Mouse (Mus musculus) E14TG2a.4 (cell line): Measurements from ENCODE around the gene Gm38655.
"Not testable (repeated sequence)": the region's sequence is repeated elsewhere in the genome, so short reads cannot be mapped to it uniquely, and the experiment has no call there.

ENCODE experiments used
- H3K27me3 ChIP-seq: 2 replicates; pipeline ENCODE4 v1.6.1; 2014; ENCODE audit warnings: low read length, control low read depth; ENCODE audit not compliant: insufficient read depth
- H3K36me3 ChIP-seq: 2 replicates; pipeline ENCODE4 v1.6.1; 2014; ENCODE audit warnings: low read length, control low read depth; ENCODE audit not compliant: insufficient read depth
- H3K4me1 ChIP-seq: replicated peaks from 2 replicates; pipeline ENCODE4 v1.6.1; 2014; ENCODE audit warnings: low read depth, low read length, control low read depth
- H3K4me3 ChIP-seq: replicated peaks from 2 replicates; pipeline ENCODE4 v1.5.1; 2014; ENCODE audit warnings: mild to moderate bottlenecking, low read length
- H3K9me3 ChIP-seq: 2 replicates; pipeline ENCODE4 v1.6.1; 2014; ENCODE audit warnings: low read length, control low read depth
- CTCF ChIP-seq: conservative IDR thresholded peaks from 2 replicates; pipeline ENCODE4 v1.5.1; 2014; ENCODE audit warnings: low read length
- NANOG ChIP-seq: IDR thresholded peaks from 2 replicates; pipeline ENCODE4 v1.6.1; 2014; ENCODE audit warnings: borderline replicate concordance, low read length, mixed read lengths
- POU5F1 ChIP-seq: IDR thresholded peaks from 2 replicates; pipeline ENCODE4 v1.6.1; 2014; ENCODE audit warnings: low read length, borderline replicate concordance

The Gm38655 gene

DNA sequence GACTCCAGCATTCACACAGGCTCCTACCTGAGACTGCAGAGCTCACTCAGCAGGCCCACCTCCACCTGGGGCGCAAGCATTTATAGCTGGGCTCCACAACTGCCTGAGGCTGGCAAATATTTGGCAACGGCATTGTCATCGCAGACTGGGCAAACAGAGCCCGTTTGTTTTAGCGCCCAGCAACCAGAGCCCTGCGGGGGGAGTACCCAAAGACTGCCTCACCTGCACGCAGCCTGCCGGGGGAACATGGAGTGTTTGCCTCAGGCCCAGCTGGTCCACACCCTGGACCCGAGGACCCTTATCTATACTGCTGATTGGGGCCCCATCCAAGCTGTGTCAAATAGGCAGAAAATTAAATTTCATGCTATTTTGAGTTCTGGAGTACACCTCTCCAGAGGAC is at the start of gene Gm38655:
TSS of gene Gm38655 (minus strand) at position 61 of the 400 bp plus-strand sequence.
- Histone ChIP-seq H3K27me3 (0 out of 2 replicates have a peak, but pooled peaks cover 7% of the 10 kb centered on the region), H3K4me1 (peaks cover 34% of the 10 kb centered on the region), H3K36me3 (no peaks in the 10 kb centered on the region), H3K4me3 (no peak within 1 kb of the TSS), H3K9me3 (no peaks in the 10 kb centered on the region)
- no peak for TF ChIP-seq POU5F1
- no peak for TF ChIP-seq CTCF
- TF ChIP-seq NANOG, result no peak

DNA sequence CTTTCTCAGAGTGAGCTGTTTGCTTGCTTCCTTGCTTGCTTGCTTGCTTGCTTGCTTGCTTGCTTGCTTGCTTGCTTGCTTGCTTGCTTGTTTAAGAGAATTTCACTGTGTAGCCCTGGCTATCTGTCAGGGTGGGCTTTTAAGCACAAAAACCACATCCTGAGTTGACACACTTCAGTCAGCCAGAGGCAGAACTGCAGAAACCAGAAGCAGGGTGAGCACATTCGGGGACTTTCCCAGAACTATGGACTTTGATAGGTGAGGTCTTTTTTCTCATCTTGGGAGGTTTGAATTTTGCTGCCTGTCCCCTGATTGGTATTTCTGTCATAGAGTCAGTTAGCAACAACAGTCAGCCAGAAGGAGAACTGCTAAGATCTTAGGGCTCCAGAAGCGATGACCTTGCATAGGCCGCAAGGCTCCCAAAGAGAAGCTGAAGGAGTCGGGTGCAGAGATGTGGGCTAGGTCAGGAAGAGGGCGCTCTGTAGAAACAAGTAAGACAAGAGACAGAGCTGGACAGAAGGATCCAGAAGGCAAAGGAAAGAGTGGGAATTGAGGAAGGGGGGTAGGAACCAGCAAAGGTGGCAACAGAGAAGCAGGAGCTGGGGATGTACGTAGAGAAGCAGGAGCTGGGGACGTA is 49.4 kb upstream of the Gm38655 start:
- Histone ChIP-seq H3K9me3 (no peaks in the 10 kb centered on the region), H3K27me3 (no peaks in the 10 kb centered on the region), H3K4me3 (no peak overlapping the region), H3K4me1 (peaks cover 41% of the 10 kb centered on the region), H3K36me3 (peaks cover 74% of the 10 kb centered on the region)
- TF ChIP-seq CTCF (no peak), POU5F1 (no peak), NANOG (no peak)

DNA sequence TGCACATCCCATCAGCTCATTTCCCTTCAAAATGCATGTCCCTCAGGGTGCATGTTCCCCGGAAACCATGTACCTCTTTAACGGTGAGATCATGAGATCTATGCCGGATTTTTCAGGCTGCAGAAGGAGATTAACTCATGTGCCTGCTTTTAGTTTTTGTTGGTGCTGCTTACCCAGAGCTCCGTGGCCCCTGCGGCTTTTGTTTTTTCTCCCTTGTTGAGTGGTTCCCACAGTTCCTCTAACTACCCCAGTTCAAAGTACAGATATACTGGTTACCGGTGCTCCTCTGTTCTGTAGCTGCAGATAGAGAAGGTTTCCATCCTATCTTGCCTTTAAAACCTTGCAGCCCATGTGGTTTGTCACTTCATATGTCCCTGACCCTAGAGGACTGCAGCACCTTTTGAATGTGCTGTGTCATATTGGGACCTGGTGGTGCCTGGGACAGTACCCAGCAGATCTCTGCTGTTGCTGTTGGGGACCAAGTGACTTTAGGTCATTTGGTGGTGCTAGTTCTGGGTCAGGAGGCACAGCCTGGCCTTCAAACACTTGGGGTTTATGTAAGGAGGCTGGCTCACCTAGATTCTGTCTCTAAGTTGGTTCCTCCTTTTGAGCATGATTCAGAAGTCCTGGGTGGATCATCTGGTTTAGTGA is 47.8 kb upstream of the Gm38655 start:
- Histone ChIP-seq H3K27me3 (no peaks in the 10 kb centered on the region), H3K36me3 (peaks cover 73% of the 10 kb centered on the region), H3K9me3 (no peaks in the 10 kb centered on the region), H3K4me3 (peak overlapping the region; percentile 73), H3K4me1 (peaks cover 32% of the 10 kb centered on the region)
- no peak for TF ChIP-seq POU5F1
- no peak for TF ChIP-seq CTCF
- TF ChIP-seq NANOG, result no peak

DNA sequence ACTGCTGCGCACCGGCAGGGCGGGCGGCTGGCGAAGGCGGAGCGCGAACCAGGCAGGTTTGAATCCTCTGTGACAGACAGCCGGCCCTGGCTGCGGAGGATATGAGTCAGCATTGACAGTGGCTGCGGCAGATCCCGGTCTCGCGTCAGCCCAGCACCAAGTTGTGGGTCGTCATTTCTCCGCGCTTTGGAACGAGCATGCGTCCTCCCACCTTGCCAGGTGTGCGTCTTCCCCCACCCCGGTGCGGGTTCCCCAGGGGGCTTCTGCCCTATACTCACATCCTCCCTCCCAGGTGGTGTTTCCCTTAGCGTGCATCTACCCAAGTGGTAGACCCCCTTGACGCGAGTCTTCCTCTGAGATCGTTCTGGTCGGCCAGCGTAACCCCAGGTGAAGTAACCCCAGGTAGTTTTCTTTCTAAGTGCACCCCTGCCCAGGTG is 47.3 kb upstream of the Gm38655 start:
- Histone ChIP-seq H3K36me3 (peaks cover 72% of the 10 kb centered on the region), H3K4me3 (peak overlapping the region; percentile 73), H3K4me1 (peaks cover 32% of the 10 kb centered on the region)
- not testable (repeated sequence) for H3K9me3 ChIP-seq, H3K27me3 ChIP-seq

DNA sequence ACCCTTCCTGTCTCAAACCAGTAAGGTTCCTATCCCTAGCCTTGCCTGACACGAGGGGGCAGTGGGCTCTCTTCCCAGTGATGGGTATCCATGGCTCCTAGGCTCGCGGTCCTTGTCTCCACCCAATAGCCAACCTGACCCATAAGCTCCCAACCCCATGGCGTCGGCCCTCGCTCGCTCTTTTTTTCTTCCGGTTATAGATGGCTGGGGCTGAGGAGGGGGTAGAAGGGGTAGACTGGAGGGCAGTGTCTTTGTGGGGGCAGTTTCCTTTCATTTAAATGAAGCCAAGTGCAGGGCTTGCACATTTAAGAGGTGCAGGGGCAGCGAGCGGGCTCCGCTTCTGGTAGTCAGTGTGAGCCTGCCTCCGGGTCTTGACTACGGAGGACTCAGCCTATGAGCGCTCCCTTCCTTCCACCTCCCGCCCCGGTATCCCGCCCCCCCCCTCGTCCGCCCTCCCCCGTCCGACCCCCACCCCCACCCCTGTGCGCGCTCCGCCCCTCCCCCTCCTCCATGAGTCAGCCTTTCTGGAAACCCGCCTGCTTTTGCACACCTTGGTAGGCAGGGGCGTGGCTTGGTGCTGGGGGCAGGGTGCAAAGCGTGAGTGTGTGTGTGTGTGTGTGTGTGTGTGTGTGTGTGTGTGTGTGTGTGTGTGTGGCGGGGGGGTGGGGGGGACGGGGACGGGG is 46.7 kb upstream of the Gm38655 start:
- H3K9me3 ChIP-seq, result no peaks in the 10 kb centered on the region
- H3K27me3 ChIP-seq, result no peaks in the 10 kb centered on the region
- TF ChIP-seq NANOG, result no peak
- no peak for TF ChIP-seq POU5F1
- TF ChIP-seq CTCF, result no peak
- peak overlapping the region; percentile 76 for H3K4me3 ChIP-seq
- H3K4me1 ChIP-seq, result peaks cover 32% of the 10 kb centered on the region
- H3K36me3 ChIP-seq, result peaks cover 70% of the 10 kb centered on the region

DNA sequence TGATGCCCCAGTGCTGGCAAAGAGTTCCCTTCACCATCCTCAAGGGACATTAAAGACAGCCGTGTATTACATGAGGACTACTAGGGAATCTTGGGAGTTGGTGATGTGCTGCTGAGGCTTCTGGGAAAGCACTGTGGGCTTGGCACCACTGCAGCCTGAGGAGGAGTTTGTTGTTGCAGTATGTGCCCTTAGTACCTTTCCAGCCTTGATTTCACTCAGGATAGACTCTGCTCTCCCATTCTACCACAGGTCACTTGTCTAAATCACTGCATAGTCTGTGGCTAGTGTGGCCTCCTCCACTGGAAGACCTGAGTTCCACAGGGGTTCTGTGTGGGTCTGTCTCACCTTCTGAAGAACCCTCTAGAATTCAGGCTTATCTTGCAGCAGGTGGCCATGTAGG is 45.5 kb upstream of the Gm38655 start:
- H3K4me3 ChIP-seq, result no peak overlapping the region
- TF ChIP-seq CTCF (no peak), POU5F1 (no peak), NANOG (no peak)
- H3K36me3 ChIP-seq, result peaks cover 70% of the 10 kb centered on the region
- H3K27me3 ChIP-seq, result no peaks in the 10 kb centered on the region
- peaks cover 32% of the 10 kb centered on the region for H3K4me1 ChIP-seq
- no peaks in the 10 kb centered on the region for H3K9me3 ChIP-seq

DNA sequence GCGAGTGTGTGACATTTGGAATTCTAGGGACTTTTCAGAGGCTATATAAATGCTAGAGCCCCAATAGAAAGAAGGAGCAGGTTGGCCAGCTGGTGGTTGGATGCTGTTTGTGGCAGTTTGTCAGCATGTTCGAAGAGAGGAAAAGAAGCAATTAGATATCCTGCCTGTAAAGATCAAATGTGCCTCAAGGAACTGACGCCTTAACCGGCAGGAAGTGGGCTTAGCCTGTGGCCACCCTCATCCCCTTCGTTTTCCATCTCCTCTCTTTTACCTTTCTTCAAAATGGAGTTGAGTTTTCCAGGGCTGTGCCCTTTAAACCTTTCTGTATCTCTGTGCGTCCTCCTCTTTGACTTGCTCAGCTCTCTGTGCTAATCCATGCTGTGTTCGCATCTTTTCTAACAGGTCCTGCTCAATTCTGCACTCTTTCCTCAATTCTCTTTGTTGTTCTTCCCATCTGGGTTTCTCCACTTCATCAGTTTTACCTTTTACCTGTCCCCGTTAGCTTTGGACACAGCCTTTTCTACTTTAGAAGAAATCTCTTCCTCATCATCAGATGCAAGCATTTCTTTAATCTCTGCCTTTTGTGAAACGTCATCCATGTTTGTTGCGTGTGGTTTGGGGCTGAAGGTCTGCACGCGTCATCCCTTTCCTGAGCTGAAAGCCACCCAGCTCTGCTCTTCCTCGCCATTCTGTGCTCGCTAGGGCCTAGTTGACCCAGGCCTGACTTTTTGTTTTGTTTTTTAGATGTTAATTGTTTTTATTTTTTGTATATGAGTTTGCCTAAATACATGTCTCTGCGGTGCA is 44.4 kb upstream of the Gm38655 start:
- Histone ChIP-seq H3K36me3 (peaks cover 71% of the 10 kb centered on the region), H3K4me1 (peaks cover 40% of the 10 kb centered on the region), H3K9me3 (no peaks in the 10 kb centered on the region), H3K27me3 (no peaks in the 10 kb centered on the region), H3K4me3 (no peak overlapping the region)
- TF ChIP-seq NANOG, result no peak
- no peak for TF ChIP-seq CTCF
- TF ChIP-seq POU5F1, result no peak

DNA sequence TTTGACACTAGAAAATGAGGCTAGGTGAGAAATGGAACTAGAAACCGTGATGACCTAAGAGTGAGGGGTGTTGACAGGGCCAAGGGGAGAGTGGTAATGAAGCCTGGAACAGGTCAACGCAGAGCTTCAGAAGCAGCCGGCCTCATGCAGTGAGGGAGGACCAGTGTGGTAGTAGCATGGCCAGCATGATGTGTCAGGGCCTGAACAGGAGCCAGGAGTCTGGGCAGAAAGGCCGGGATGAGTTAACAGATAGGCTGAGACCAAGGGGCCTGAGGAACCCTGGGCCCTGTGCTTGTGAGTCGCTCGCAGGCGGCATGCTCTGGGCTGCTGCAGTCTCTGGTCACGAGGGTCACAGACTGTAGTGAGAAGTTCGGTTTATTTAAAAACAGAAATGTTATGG is 43.7 kb upstream of the Gm38655 start:
- H3K27me3 ChIP-seq, result no peaks in the 10 kb centered on the region
- no peak overlapping the region for H3K4me3 ChIP-seq
- H3K4me1 ChIP-seq, result peaks cover 36% of the 10 kb centered on the region
- H3K9me3 ChIP-seq, result no peaks in the 10 kb centered on the region
- TF ChIP-seq POU5F1 (no peak), NANOG (no peak)
- peaks cover 71% of the 10 kb centered on the region for H3K36me3 ChIP-seq
